Comparison of ENCODE assay signal across 15 mouse cellular contexts in genomic region chr7:64550856-64551255, GRCm38 (mm10). TPM values are rescaled to one million over a fixed set of nuclear protein-coding genes. Genes with fewer than 3 reads are reported as not detected.
DNase-seq lines count a peak whose midpoint lies in the region; ATAC-seq and TF ChIP-seq lines count a peak whose summit lies in the region.
"Had no signal": no experiment of that assay in that cellular context is flagged by ENCODE, and none has a peak within 500 bp of the region (broad histone marks: within the 10 kb centered on the region; RNA-seq: fewer than 3 reads in every experiment).

No protein-coding gene starts in this region.

- no peak overlapping the region for H3K4me2 ChIP-seq in forebrain, embryonic 14.5 days (ENCODE audit: low read length)
- no peak overlapping the region for H3K4me2 ChIP-seq in forebrain, embryonic 12.5 days
- H3K4me2 ChIP-seq in hindbrain, embryonic 14.5 days (replicated peaks), result no peak overlapping the region
- H3K4me2 ChIP-seq in midbrain, postnatal 0 days (ENCODE audit: low read depth, low read length, poor library complexity, severe bottlenecking), result no peak overlapping the region
- H3K4me2 ChIP-seq: embryonic facial prominence, embryonic 12.5 days had no signal

- peak; percentile 65 for ATAC-seq in forebrain, embryonic 14.5 days
- no peak for ATAC-seq in forebrain, embryonic 12.5 days (ENCODE audit: low FRiP score)
- ATAC-seq in hindbrain, embryonic 14.5 days (ENCODE audit: low FRiP score), result peak; percentile 56; the same call in 1 of the 2 replicates
- peak; percentile 39 for ATAC-seq in midbrain, postnatal 0 days (ENCODE audit: low FRiP score)

- H3K36me3 ChIP-seq in forebrain, embryonic 14.5 days (ENCODE audit: control insufficient read depth, insufficient read depth, low read length), result peaks cover 15% of the 10 kb centered on the region
- H3K36me3 ChIP-seq in forebrain, embryonic 12.5 days (replicated peaks), result peaks cover 7% of the 10 kb centered on the region
- no peaks in the 10 kb centered on the region; the same call in 1 of the 2 replicates for H3K36me3 ChIP-seq in hindbrain, embryonic 14.5 days (replicated peaks; ENCODE audit: control insufficient read depth, insufficient read depth)
- peaks cover 4% of the 10 kb centered on the region; the same call in 1 of the 2 replicates for H3K36me3 ChIP-seq in midbrain, postnatal 0 days (ENCODE audit: insufficient read depth, low read length)
- H3K36me3 ChIP-seq: embryonic facial prominence, embryonic 12.5 days had no signal

- 0 out of 2 replicates have a peak overlapping the region, but pooled peaks have one; percentile 14 for H3K27ac ChIP-seq in forebrain, embryonic 14.5 days (ENCODE audit: low read depth, low read length)
- H3K27ac ChIP-seq in forebrain, embryonic 12.5 days, result no peak overlapping the region
- H3K27ac ChIP-seq in hindbrain, embryonic 14.5 days, result no peak overlapping the region
- no peak overlapping the region for H3K27ac ChIP-seq in midbrain, postnatal 0 days (ENCODE audit: low read depth, low read length)
- H3K27ac ChIP-seq: embryonic facial prominence, embryonic 12.5 days had no signal

- 68% methylated on average over 1 of the region's 1 CpGs for WGBS in forebrain, embryonic 14.5 days
- 75% methylated on average over 1 of the region's 1 CpGs for WGBS in forebrain, embryonic 12.5 days
- 68% methylated on average over 1 of the region's 1 CpGs for WGBS in hindbrain, embryonic 14.5 days
- 47% methylated on average over 1 of the region's 1 CpGs for WGBS in midbrain, postnatal 0 days

- H3K9ac ChIP-seq in forebrain, embryonic 14.5 days (ENCODE audit: low read length), result no peak overlapping the region
- H3K9ac ChIP-seq in forebrain, embryonic 12.5 days, result no peak overlapping the region
- H3K9ac ChIP-seq in hindbrain, embryonic 14.5 days, result no peak overlapping the region
- no peak overlapping the region for H3K9ac ChIP-seq in midbrain, postnatal 0 days (replicated peaks; ENCODE audit: low read length, poor library complexity, severe bottlenecking)
- H3K9ac ChIP-seq: embryonic facial prominence, embryonic 12.5 days had no signal

- no peak for TF ChIP-seq CTCF in midbrain, postnatal 0 days (IDR thresholded peaks at IDR 0.05)

- DNase-seq in forebrain, embryonic 14.5 days (ENCODE audit: low spot score), result no peak
- peak; percentile 86 for DNase-seq in left cerebral cortex, postnatal 4 days
- no peak for DNase-seq in left cerebral cortex, adult 8-10 months (ENCODE audit: low spot score in 2 of 2)
- no peak for DNase-seq in hindbrain, embryonic 14.5 days (ENCODE audit: low spot score)
- DNase-seq in midbrain, postnatal 0 days (ENCODE audit: low spot score), result peak; percentile 64
- DNase-seq in thymus, adult 18-20 months, result no peak
- DNase-seq in thymus, postnatal 36 days, result no peak
- DNase-seq: heart, adult 18-20 months; heart, postnatal 10 days; kidney, adult 2 months; layer of hippocampus, postnatal 36 days; liver had no signal

- no peak overlapping the region for H3K4me3 ChIP-seq in forebrain, embryonic 14.5 days (ENCODE audit: low read depth, low read length)
- no peak overlapping the region for H3K4me3 ChIP-seq in forebrain, embryonic 12.5 days (replicated peaks)
- H3K4me3 ChIP-seq in hindbrain, embryonic 14.5 days (replicated peaks; ENCODE audit: low read length), result no peak overlapping the region
- H3K4me3 ChIP-seq in midbrain, postnatal 0 days (ENCODE audit: low read depth, low read length), result no peak overlapping the region
- H3K4me3 ChIP-seq: embryonic facial prominence, embryonic 12.5 days had no signal

- intact Hi-C loops in left cerebral cortex, postnatal 4 days (cut with DNase I), result no loop called here

- no peaks in the 10 kb centered on the region for H3K27me3 ChIP-seq in forebrain, embryonic 14.5 days (replicated peaks; ENCODE audit: control insufficient read depth, insufficient read depth, low read length)
- H3K27me3 ChIP-seq in forebrain, embryonic 12.5 days, result no peaks in the 10 kb centered on the region
- no peaks in the 10 kb centered on the region for H3K27me3 ChIP-seq in hindbrain, embryonic 14.5 days (ENCODE audit: control insufficient read depth, insufficient read depth, low read length)
- no peaks in the 10 kb centered on the region for H3K27me3 ChIP-seq in midbrain, postnatal 0 days (ENCODE audit: insufficient read depth, low read length)
- H3K27me3 ChIP-seq: embryonic facial prominence, embryonic 12.5 days had no signal

- no peaks in the 10 kb centered on the region for H3K9me3 ChIP-seq in forebrain, embryonic 14.5 days (replicated peaks; ENCODE audit: control insufficient read depth, low read length)
- H3K9me3 ChIP-seq in forebrain, embryonic 12.5 days, result no peaks in the 10 kb centered on the region
- H3K9me3 ChIP-seq in hindbrain, embryonic 14.5 days (ENCODE audit: control insufficient read depth, low read length), result no peaks in the 10 kb centered on the region
- H3K9me3 ChIP-seq in midbrain, postnatal 0 days (ENCODE audit: low read length), result no peaks in the 10 kb centered on the region
- H3K9me3 ChIP-seq: embryonic facial prominence, embryonic 12.5 days had no signal

- peaks cover 5% of the 10 kb centered on the region; the same call in 1 of the 2 replicates for H3K4me1 ChIP-seq in forebrain, embryonic 14.5 days (ENCODE audit: control insufficient read depth, insufficient read depth, low read length)
- peaks cover 8% of the 10 kb centered on the region for H3K4me1 ChIP-seq in forebrain, embryonic 12.5 days
- H3K4me1 ChIP-seq in hindbrain, embryonic 14.5 days (replicated peaks; ENCODE audit: control insufficient read depth, insufficient read depth, low read length), result peaks cover 5% of the 10 kb centered on the region
- no peaks in the 10 kb centered on the region for H3K4me1 ChIP-seq in midbrain, postnatal 0 days (ENCODE audit: insufficient read depth, low read length)
- H3K4me1 ChIP-seq: embryonic facial prominence, embryonic 12.5 days had no signal

RNA-seq across cellular contexts. Expression of gene Apba2, which starts 49.4 kb away (rescaled TPM):
- polyA plus RNA-seq in forebrain, embryonic 14.5 days (2014; fragmentation: Nextera tagmentation; extraction: Ambion mirVana), result 113 and 159 TPM in 2 replicates
- 101 and 106 TPM in 2 replicates for polyA plus RNA-seq in forebrain, embryonic 12.5 days (2016; fragmentation: Nextera tagmentation; extraction: Ambion mirVana)
- 100 to 1,000 TPM; 204 to 211 TPM for total RNA-seq in left cerebral cortex, postnatal 4 days (2021)
- 100 to 1,000 TPM; 215 to 224 (median 220) TPM for total RNA-seq in left cerebral cortex, adult 8-10 months (2022)
- 169 and 172 TPM in 2 replicates for polyA plus RNA-seq in hindbrain, embryonic 14.5 days (2014; fragmentation: Nextera tagmentation; extraction: Ambion mirVana)
- total RNA-seq in midbrain, postnatal 0 days (2014; rRNA removed), result 374 and 379 TPM in 2 replicates
- 185 and 199 TPM in 2 replicates for polyA plus RNA-seq in midbrain, postnatal 0 days (2015; fragmentation: Nextera tagmentation; extraction: Ambion mirVana)
- total RNA-seq: monocyte, adult 5-6 weeks had no signal

Comparison
In these comparisons a context has a peak if more than half of its experiments do, and no peak if none do; other contexts are left out.
1. DNase-seq: peak in left cerebral cortex, postnatal 4 days (single experiment) and midbrain, postnatal 0 days (single experiment); none in forebrain, embryonic 14.5 days (single experiment), left cerebral cortex, adult 8-10 months (0 of 2), hindbrain, embryonic 14.5 days (single experiment), thymus, adult 18-20 months (0 of 2) and thymus, postnatal 36 days (0 of 2).